Mouse (Mus musculus) ES-Bruce4 (cell line): ENCODE measurements around the gene Rims4.

Experiments
- CTCF ChIP-seq: IDR thresholded peaks from one replicate; pipeline ENCODE4 v1.8.1; 2011; ENCODE audit warnings: low read depth, low read length
- POLR2A ChIP-seq: IDR thresholded peaks from one replicate; pipeline ENCODE4 v1.8.1; 2011; ENCODE audit warnings: low read length; ENCODE audit not compliant: insufficient read depth

DNA sequence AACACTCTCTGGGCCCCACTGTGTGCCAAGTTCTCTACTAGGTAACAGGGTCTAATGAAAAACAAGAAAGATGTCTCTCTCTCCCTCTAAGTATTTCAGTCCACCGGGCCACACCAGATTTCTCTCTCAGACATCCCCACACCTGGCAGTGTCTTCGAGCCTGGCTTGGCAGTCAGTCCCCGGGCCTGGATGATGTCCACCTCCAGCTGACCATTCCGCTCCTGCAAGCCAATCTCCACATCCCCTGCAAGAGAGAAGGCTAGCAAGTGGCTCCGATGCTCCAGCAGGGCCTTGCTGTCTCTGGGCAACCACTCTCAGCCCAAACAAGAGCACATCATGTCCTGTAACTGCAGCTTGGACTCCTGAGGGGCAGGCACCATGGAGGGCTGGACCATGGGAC is 53.2 kb downstream of the Rims4 start:
- TF ChIP-seq POLR2A: no peak
- TF ChIP-seq CTCF: no peak
